Mouse (Mus musculus): ENCODE measurements around the gene Rspo1.

GRCm38 (mm10) chr4:125034341-125034740 is 48.1 kb downstream of the Rspo1 start:
- TF ChIP-seq POLR2A (IDR thresholded peaks at IDR 0.05; ENCODE audit: insufficient read depth, low read depth, low read length) (no peak), CTCF (IDR thresholded peaks at IDR 0.05) (no peak)
